Mouse (Mus musculus): Measurements from ENCODE around the gene Cyp3a13.
"Not testable (repeated sequence)": the region's sequence is repeated elsewhere in the genome, so short reads cannot be mapped to it uniquely, and the experiment has no call there.

GRCm38 (mm10) chr5:137850313-137850712, 71.1 kb downstream of the Cyp3a13 start:
- TF ChIP-seq CTCF (IDR thresholded peaks at IDR 0.05; ENCODE audit: low read depth); EP300 (optimal IDR thresholded peaks at IDR 0.05): not testable (repeated sequence)
